10 mouse cellular contexts compared by ENCODE assay signal in genomic region chr5:21898875-21899274, GRCm38 (mm10). TPM values are rescaled to one million over a fixed set of nuclear protein-coding genes. Genes with fewer than 3 reads are reported as not detected.
"Had no signal": no experiment of that assay in that cellular context is flagged by ENCODE, and none has a peak within 500 bp of the region (broad histone marks: within the 10 kb centered on the region; RNA-seq: fewer than 3 reads in every experiment).

No protein-coding gene starts in this region.

- DNase-seq: kidney, postnatal 14 days; layer of hippocampus, postnatal 36 days; liver; liver, embryonic 13.5 days; liver, postnatal 0 days; lung, postnatal 14 days; right cerebral cortex, adult 18-20 months; right cerebral cortex, postnatal 25 days; thymus, postnatal 4 days had no signal

RNA-seq across cellular contexts. Expression of gene Slc26a5, which starts 33.5 kb away (rescaled TPM):
- total RNA-seq: layer of hippocampus, postnatal 36 days; monocyte, adult 5-6 weeks had no signal
